Comparison of ENCODE assay signal across 11 mouse cellular contexts in genomic region chr11:3382602-3383594, GRCm38 (mm10). TPM values are rescaled to one million over a fixed set of nuclear protein-coding genes. Genes with fewer than 3 reads are reported as not detected.
DNase-seq lines count a peak whose midpoint lies in the region; ATAC-seq and TF ChIP-seq lines count a peak whose summit lies in the region.
"Had no signal": no experiment of that assay in that cellular context is flagged by ENCODE, and none has a peak within 500 bp of the region (broad histone marks: within the 10 kb centered on the region; RNA-seq: fewer than 3 reads in every experiment).

No protein-coding gene starts in this region.

- TF ChIP-seq POLR2A in heart, adult 2 months (IDR thresholded peaks at IDR 0.05; ENCODE audit: insufficient read depth, low read depth, low read length), result no peak

- DNase-seq in heart, adult 2 months, result no peak
- DNase-seq in heart, postnatal 36 days, result no peak
- no peak for DNase-seq in neural tube, embryonic 10.5 days (ENCODE audit: extremely low spot score, low spot score)
- peak; percentile 24 for DNase-seq in T-cell, adult 2 months (ENCODE audit: low spot score)
- no peak for DNase-seq in heart, adult 8-10 months (ENCODE audit: low spot score)
- DNase-seq: right cerebral cortex, postnatal 4 days had no signal

- no peak overlapping the region for H3K27ac ChIP-seq in heart, adult 2 months
- H3K27ac ChIP-seq in neural tube, embryonic 13.5 days (replicated peaks), result peak overlapping the region; percentile 49; the same call in 1 of the 2 replicates
- no peak overlapping the region for H3K27ac ChIP-seq in neural tube, embryonic 14.5 days (ENCODE audit: low read depth, low read length)
- H3K27ac ChIP-seq: embryonic facial prominence, embryonic 12.5 days had no signal

- intact Hi-C loops in heart, adult 2 months (cut with DNase I), result no loop called here
- intact Hi-C loops in heart, postnatal 36 days (cut with DNase I), result no loop called here

- peak; percentile 46 for TF ChIP-seq CTCF in heart, adult 2 months (IDR thresholded peaks at IDR 0.05)

- no peaks in the 10 kb centered on the region; the same call in 1 of the 2 replicates for H3K4me1 ChIP-seq in heart, adult 2 months (ENCODE audit: control insufficient read depth, insufficient read depth, low read length)
- H3K4me1 ChIP-seq in neural tube, embryonic 13.5 days (replicated peaks), result no peaks in the 10 kb centered on the region
- no peaks in the 10 kb centered on the region for H3K4me1 ChIP-seq in neural tube, embryonic 14.5 days (ENCODE audit: control insufficient read depth, insufficient read depth, low read length)
- H3K4me1 ChIP-seq: embryonic facial prominence, embryonic 12.5 days had no signal

- no peak overlapping the region for H3K4me2 ChIP-seq in neural tube, embryonic 13.5 days
- no peak overlapping the region for H3K4me2 ChIP-seq in neural tube, embryonic 14.5 days (ENCODE audit: low read depth, low read length)
- H3K4me2 ChIP-seq: embryonic facial prominence, embryonic 12.5 days had no signal

- H3K4me3 ChIP-seq in heart, adult 2 months, result no peak overlapping the region
- no peak overlapping the region for H3K4me3 ChIP-seq in neural tube, embryonic 13.5 days
- H3K4me3 ChIP-seq in neural tube, embryonic 14.5 days (ENCODE audit: low read depth, low read length), result no peak overlapping the region
- H3K4me3 ChIP-seq: embryonic facial prominence, embryonic 12.5 days; myocyte had no signal

- 76% methylated on average over 5 of the region's 5 CpGs for WGBS in heart, adult 2 months
- 71% methylated on average over 5 of the region's 5 CpGs for WGBS in neural tube, embryonic 13.5 days
- 76% methylated on average over 5 of the region's 5 CpGs for WGBS in neural tube, embryonic 14.5 days

- H3K27me3 ChIP-seq in heart, adult 2 months (ENCODE audit: control insufficient read depth, insufficient read depth, low read length), result no peaks in the 10 kb centered on the region
- no peaks in the 10 kb centered on the region for H3K27me3 ChIP-seq in neural tube, embryonic 13.5 days
- H3K27me3 ChIP-seq in neural tube, embryonic 14.5 days (ENCODE audit: control insufficient read depth, insufficient read depth, low read length), result no peaks in the 10 kb centered on the region
- H3K27me3 ChIP-seq: embryonic facial prominence, embryonic 12.5 days had no signal

- no peaks in the 10 kb centered on the region for H3K36me3 ChIP-seq in heart, adult 2 months (ENCODE audit: control insufficient read depth, insufficient read depth, low read length)
- peaks cover 7% of the 10 kb centered on the region; the same call in 1 of the 2 replicates for H3K36me3 ChIP-seq in neural tube, embryonic 13.5 days
- H3K36me3 ChIP-seq in neural tube, embryonic 14.5 days (ENCODE audit: control insufficient read depth, insufficient read depth, low read length), result no peaks in the 10 kb centered on the region

- ATAC-seq in neural tube, embryonic 13.5 days (ENCODE audit: low read depth), result peak; percentile 67; the same call in 1 of the 2 replicates
- peak; percentile 58; the same call in 1 of the 2 replicates for ATAC-seq in neural tube, embryonic 14.5 days (ENCODE audit: low read depth)
- no peak for ATAC-seq in inflammation-experienced regulatory T-cells, adult 6 months

- no peak for TF ChIP-seq EP300 in heart, adult 2 months (IDR thresholded peaks at IDR 0.05; ENCODE audit: insufficient read depth, low read depth, low read length)

- no peak overlapping the region for H3K9ac ChIP-seq in heart, adult 2 months (ENCODE audit: low read depth, low read length)
- no peak overlapping the region for H3K9ac ChIP-seq in neural tube, embryonic 13.5 days
- no peak overlapping the region for H3K9ac ChIP-seq in neural tube, embryonic 14.5 days (replicated peaks; ENCODE audit: low read depth, low read length)
- H3K9ac ChIP-seq: embryonic facial prominence, embryonic 12.5 days had no signal

- H3K9me3 ChIP-seq in neural tube, embryonic 13.5 days, result no peaks in the 10 kb centered on the region
- H3K9me3 ChIP-seq in neural tube, embryonic 14.5 days (ENCODE audit: control insufficient read depth, low read length), result no peaks in the 10 kb centered on the region
- H3K9me3 ChIP-seq: embryonic facial prominence, embryonic 12.5 days had no signal

- no peaks in the 10 kb centered on the region for H3K79me2 ChIP-seq in heart, adult 2 months (replicated peaks; ENCODE audit: control insufficient read depth, insufficient read depth, low read length)

RNA-seq across cellular contexts. Expression of gene Limk2, which starts 26.1 kb away (rescaled TPM):
- total RNA-seq in heart, adult 2 months (2021), result 10 to 100 TPM; 16.4 to 17.1 TPM
- polyA plus RNA-seq in heart, adult 2 months (2012; rRNA removed), result 39.5 and 41.8 TPM in 2 replicates
- 10 to 100 TPM; 17.6 to 24.8 TPM for total RNA-seq in heart, postnatal 36 days (2021)
- polyA plus RNA-seq in neural tube, embryonic 13.5 days (2015; fragmentation: Nextera tagmentation; extraction: Ambion mirVana), result 128 and 143 TPM in 2 replicates
- polyA plus RNA-seq in neural tube, embryonic 14.5 days (2014; fragmentation: Nextera tagmentation; extraction: Ambion mirVana), result 161 and 166 TPM in 2 replicates
- 10 to 100 TPM; 84.8 to 90.3 (median 87.8) TPM for polyA plus RNA-seq in inflammation-experienced regulatory T-cells, adult 6 months (2017; shearing (Covaris generic))
- total RNA-seq in heart, adult 8-10 months (2022), result 10 to 100 TPM; 16.7 to 25.5 (median 19.4) TPM

RNA-seq across cellular contexts. Expression of gene Pik3ip1, which starts 52.7 kb away (rescaled TPM):
- total RNA-seq in heart, adult 2 months (2021), result 10 to 100 TPM; 29.4 to 36.4 TPM
- 29.5 and 36.2 TPM in 2 replicates for polyA plus RNA-seq in heart, adult 2 months (2012; rRNA removed)
- total RNA-seq in heart, postnatal 36 days (2021), result 10 to 100 TPM; 49.4 to 66.2 TPM
- 26.5 and 29.7 TPM in 2 replicates for polyA plus RNA-seq in neural tube, embryonic 13.5 days (2015; fragmentation: Nextera tagmentation; extraction: Ambion mirVana)
- 24.2 and 29.4 TPM in 2 replicates for polyA plus RNA-seq in neural tube, embryonic 14.5 days (2014; fragmentation: Nextera tagmentation; extraction: Ambion mirVana)
- polyA plus RNA-seq in inflammation-experienced regulatory T-cells, adult 6 months (2017; shearing (Covaris generic)), result 10 to 100 TPM; 11.5 to 59.1 (median 35.3) TPM
- 10 to 100 TPM; 37.3 to 67.8 (median 56.9) TPM for total RNA-seq in heart, adult 8-10 months (2022)
